ENCODE assay signal across 18 mouse cellular contexts in the genomic region with DNA sequence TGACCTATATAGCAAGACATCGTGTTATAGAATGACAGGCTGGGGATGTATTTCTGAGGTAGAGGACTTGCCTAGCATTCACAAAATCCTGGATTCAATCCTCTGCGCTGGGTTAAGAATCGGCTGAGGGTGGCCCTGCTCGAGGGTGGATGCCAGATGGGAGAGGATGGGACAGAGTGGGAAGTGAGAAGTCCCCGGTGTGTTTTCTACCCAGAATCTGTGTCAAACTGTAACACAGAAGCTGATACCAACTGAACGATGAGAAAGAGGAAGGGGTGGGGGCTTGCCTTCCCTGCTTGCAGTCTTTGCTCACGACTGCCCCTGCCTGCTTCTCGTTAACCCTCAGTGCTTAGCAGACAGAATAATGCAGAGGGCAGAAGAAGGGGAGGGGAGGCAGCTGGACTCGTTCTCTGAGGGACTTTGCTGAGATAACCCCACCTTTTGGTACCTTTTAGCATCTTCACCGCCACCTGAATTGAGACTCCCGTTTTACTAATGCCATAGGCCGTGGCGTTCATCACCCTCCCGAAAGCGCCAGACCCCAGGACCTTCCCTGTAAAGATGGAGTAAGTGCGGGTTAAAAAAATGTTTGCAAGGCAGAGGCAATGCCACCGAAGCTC. TPM values are rescaled to one million over a fixed set of nuclear protein-coding genes. Genes with fewer than 3 reads are reported as not detected.
DNase-seq lines count a peak whose midpoint lies in the region; ATAC-seq and TF ChIP-seq lines count a peak whose summit lies in the region.
"Had no signal": no experiment of that assay in that cellular context is flagged by ENCODE, and none has a peak within 500 bp of the region (broad histone marks: within the 10 kb centered on the region; RNA-seq: fewer than 3 reads in every experiment).

No protein-coding gene starts in this region.

- 66% methylated on average over 17 of the region's 17 CpGs for WGBS in midbrain, embryonic 14.5 days
- 64% methylated on average over 17 of the region's 17 CpGs for WGBS in embryonic facial prominence, embryonic 10.5 days

- H3K27me3 ChIP-seq in midbrain, embryonic 14.5 days (ENCODE audit: control insufficient read depth, insufficient read depth, low read length), result no peaks in the 10 kb centered on the region
- no peaks in the 10 kb centered on the region for H3K27me3 ChIP-seq in embryonic facial prominence, embryonic 10.5 days (replicated peaks; ENCODE audit: low read depth, poor library complexity, severe bottlenecking)

- DNase-seq in left cerebral cortex, adult 2 months (ENCODE audit: extremely low spot score in 1 of 2, low spot score in 2 of 2), result peak; percentile 48 to 53
- DNase-seq in left cerebral cortex, postnatal 4 days, result no peak
- peak; percentile 56 to 76 for DNase-seq in frontal cortex, adult 2 months (ENCODE audit: extremely low spot score in 1 of 2, low spot score in 1 of 2)
- peak; percentile 83 for DNase-seq in layer of hippocampus, adult 9-11 months
- DNase-seq in right cerebral cortex, adult 2 months (ENCODE audit: low spot score in 2 of 2), result peak; percentile 60 to 68
- DNase-seq in lung, postnatal 36 days, result no peak
- DNase-seq in midbrain, embryonic 14.5 days, result no peak
- no peak for DNase-seq in embryonic facial prominence, embryonic 10.5 days (ENCODE audit: low spot score)
- DNase-seq: adrenal gland, postnatal 36 days; cerebellum, adult 2 months; kidney, postnatal 14 days; lung, postnatal 4 days had no signal

- intact Hi-C loops in left cerebral cortex, adult 2 months (cut with DNase I), result no loop called here
- intact Hi-C loops in left cerebral cortex, postnatal 4 days (cut with DNase I), result no loop called here

- no peak overlapping the region for H3K4me2 ChIP-seq in midbrain, embryonic 14.5 days (ENCODE audit: low read length)
- H3K4me2 ChIP-seq: liver, embryonic 11.5 days had no signal

- ATAC-seq in midbrain, embryonic 14.5 days (ENCODE audit: low FRiP score, low TSS enrichment), result no peak

- no peak overlapping the region for H3K9ac ChIP-seq in midbrain, embryonic 14.5 days (replicated peaks; ENCODE audit: low read length)

- H3K36me3 ChIP-seq in midbrain, embryonic 14.5 days (ENCODE audit: control insufficient read depth, insufficient read depth, low read length), result no peaks in the 10 kb centered on the region
- no peaks in the 10 kb centered on the region for H3K36me3 ChIP-seq in embryonic facial prominence, embryonic 10.5 days (replicated peaks)

- no peaks in the 10 kb centered on the region for H3K4me1 ChIP-seq in midbrain, embryonic 14.5 days (ENCODE audit: control insufficient read depth, insufficient read depth, low read length)
- H3K4me1 ChIP-seq in embryonic facial prominence, embryonic 10.5 days, result 0 out of 2 replicates have a peak, but pooled peaks cover 6% of the 10 kb centered on the region

- TF ChIP-seq CTCF in left cerebral cortex, adult 2 months (IDR thresholded peaks at IDR 0.05), result no peak; the same call in none of the 2 replicates

- H3K4me3 ChIP-seq in left cerebral cortex, adult 2 months, result no peak overlapping the region
- no peak overlapping the region for H3K4me3 ChIP-seq in midbrain, embryonic 14.5 days (replicated peaks; ENCODE audit: low read depth, low read length)
- no peak overlapping the region for H3K4me3 ChIP-seq in embryonic facial prominence, embryonic 10.5 days
- H3K4me3 ChIP-seq: myocyte had no signal

- H3K9me3 ChIP-seq in midbrain, embryonic 14.5 days (ENCODE audit: control insufficient read depth, low read length), result no peaks in the 10 kb centered on the region
- H3K9me3 ChIP-seq in embryonic facial prominence, embryonic 10.5 days, result no peaks in the 10 kb centered on the region

- no peak overlapping the region for H3K27ac ChIP-seq in left cerebral cortex, adult 2 months
- no peak overlapping the region for H3K27ac ChIP-seq in midbrain, embryonic 14.5 days (replicated peaks; ENCODE audit: low read depth, low read length)
- no peak overlapping the region for H3K27ac ChIP-seq in embryonic facial prominence, embryonic 10.5 days (replicated peaks)

RNA-seq across cellular contexts. Expression of a gene that starts 32.0 kb away (rescaled TPM):
- total RNA-seq in left cerebral cortex, adult 2 months (2021), result not detected
- total RNA-seq in left cerebral cortex, postnatal 4 days (2021), result not detected
- not detected in 2 replicates for polyA plus RNA-seq in frontal cortex, adult 2 months (2012; rRNA removed)
- not detected in 2 replicates for polyA plus RNA-seq in midbrain, embryonic 14.5 days (2014; fragmentation: Nextera tagmentation; extraction: Ambion mirVana)
- polyA plus RNA-seq in embryonic facial prominence, embryonic 10.5 days (2016; fragmentation: Nextera tagmentation; extraction: Ambion mirVana), result not detected in 2 replicates
- total RNA-seq: gastrocnemius, adult 18-20 months had no signal
- polyA plus RNA-seq: cerebellum, adult 2 months; embryonic facial prominence, embryonic 14.5 days; heart, embryonic 16.5 days; myocyte; testis, adult 2 months had no signal

RNA-seq across cellular contexts. Expression of a gene that starts 46.0 kb away (rescaled TPM):
- 1 to 10 TPM; 7.2 to 8.0 TPM for total RNA-seq in left cerebral cortex, adult 2 months (2021)
- under 1 TPM; 0.42 to 0.64 TPM for total RNA-seq in left cerebral cortex, postnatal 4 days (2021)
- 5.6 and 5.9 TPM in 2 replicates for polyA plus RNA-seq in frontal cortex, adult 2 months (2012; rRNA removed)
- polyA plus RNA-seq in midbrain, embryonic 14.5 days (2014; fragmentation: Nextera tagmentation; extraction: Ambion mirVana), result 0.27 and 0.34 TPM in 2 replicates
- polyA plus RNA-seq in embryonic facial prominence, embryonic 10.5 days (2016; fragmentation: Nextera tagmentation; extraction: Ambion mirVana), result 0.06 and 0.09 TPM in 2 replicates

RNA-seq across cellular contexts. Expression of a gene that starts 47.2 kb away (rescaled TPM):
- total RNA-seq in left cerebral cortex, adult 2 months (2021), result not detected
- not detected for total RNA-seq in left cerebral cortex, postnatal 4 days (2021)
- polyA plus RNA-seq in frontal cortex, adult 2 months (2012; rRNA removed), result 0.04 and 0.08 TPM in 2 replicates
- not detected in 2 replicates for polyA plus RNA-seq in midbrain, embryonic 14.5 days (2014; fragmentation: Nextera tagmentation; extraction: Ambion mirVana)
- polyA plus RNA-seq in embryonic facial prominence, embryonic 10.5 days (2016; fragmentation: Nextera tagmentation; extraction: Ambion mirVana), result not detected in 2 replicates
- total RNA-seq: adrenal gland, postnatal 36 days; gastrocnemius, adult 18-20 months had no signal
- polyA plus RNA-seq: cerebellum, adult 2 months; embryonic facial prominence, embryonic 14.5 days; myocyte; testis, adult 2 months had no signal

Comparison
In these comparisons a context has a peak if more than half of its experiments do, and no peak if none do; other contexts are left out.
1. DNase-seq: peak in left cerebral cortex, adult 2 months (2 of 2), frontal cortex, adult 2 months (2 of 2), layer of hippocampus, adult 9-11 months (single experiment) and right cerebral cortex, adult 2 months (2 of 2); none in left cerebral cortex, postnatal 4 days (single experiment), lung, postnatal 36 days (single experiment), midbrain, embryonic 14.5 days (single experiment) and embryonic facial prominence, embryonic 10.5 days (single experiment).